23 mouse cellular contexts compared by ENCODE assay signal in the genomic region with DNA sequence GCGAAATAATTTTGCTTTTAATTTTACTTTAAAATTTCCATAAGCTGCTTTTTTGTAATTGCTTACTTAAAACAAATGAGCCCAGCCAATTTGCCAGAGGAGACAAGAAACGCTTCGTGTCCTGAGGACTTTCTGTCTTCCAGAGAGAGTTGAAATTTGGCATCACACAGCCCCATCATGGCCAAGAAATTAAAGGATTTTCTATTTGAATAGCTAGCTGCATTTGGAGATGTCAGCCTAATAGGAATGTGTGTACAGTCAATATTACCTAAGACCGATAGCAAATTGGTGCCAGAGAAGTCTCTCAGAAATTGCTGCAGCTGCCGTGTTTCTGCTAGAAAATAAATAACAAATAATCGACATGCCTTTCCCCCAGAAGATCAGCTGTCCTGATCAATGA.
DNase-seq lines count a peak whose midpoint lies in the region; ATAC-seq and TF ChIP-seq lines count a peak whose summit lies in the region.
"Had no signal": no experiment of that assay in that cellular context is flagged by ENCODE, and none has a peak within 500 bp of the region (broad histone marks: within the 10 kb centered on the region; RNA-seq: fewer than 3 reads in every experiment).

No protein-coding gene starts in this region.

- H3K27ac ChIP-seq in embryonic facial prominence, embryonic 14.5 days (replicated peaks; ENCODE audit: low read depth, low read length) = no peak overlapping the region
- no peak overlapping the region for H3K27ac ChIP-seq in embryonic facial prominence, embryonic 10.5 days (replicated peaks)
- no peak overlapping the region for H3K27ac ChIP-seq in forebrain, postnatal 0 days (ENCODE audit: low read depth, low read length)
- H3K27ac ChIP-seq in forebrain, embryonic 13.5 days = no peak overlapping the region
- no peak overlapping the region for H3K27ac ChIP-seq in liver, adult 2 months (replicated peaks; ENCODE audit: insufficient read depth, low read depth, low read length)
- H3K27ac ChIP-seq: embryonic facial prominence, embryonic 12.5 days; heart, adult 2 months; heart, embryonic 15.5 days; hindbrain, embryonic 14.5 days had no signal

- no peak overlapping the region for H3K4me3 ChIP-seq in embryonic facial prominence, embryonic 14.5 days (ENCODE audit: low read depth, low read length)
- no peak overlapping the region for H3K4me3 ChIP-seq in embryonic facial prominence, embryonic 10.5 days
- no peak overlapping the region for H3K4me3 ChIP-seq in forebrain, postnatal 0 days (ENCODE audit: low read depth, low read length)
- H3K4me3 ChIP-seq in forebrain, embryonic 13.5 days = no peak overlapping the region
- H3K4me3 ChIP-seq in liver, adult 2 months (ENCODE audit: insufficient read depth, low read depth, low read length) = no peak overlapping the region
- H3K4me3 ChIP-seq: embryonic facial prominence, embryonic 12.5 days; heart, adult 2 months; heart, embryonic 15.5 days had no signal

- no peak for TF ChIP-seq POLR2A in liver, adult 2 months (IDR thresholded peaks at IDR 0.05; ENCODE audit: extremely low read depth, insufficient read depth, low read length)

- no peak overlapping the region for H3K4me2 ChIP-seq in embryonic facial prominence, embryonic 14.5 days (ENCODE audit: low read depth, low read length)
- no peak overlapping the region for H3K4me2 ChIP-seq in forebrain, postnatal 0 days (ENCODE audit: low read depth)
- no peak overlapping the region for H3K4me2 ChIP-seq in forebrain, embryonic 13.5 days
- H3K4me2 ChIP-seq: embryonic facial prominence, embryonic 12.5 days; heart, embryonic 11.5 days; heart, embryonic 15.5 days; hindbrain, embryonic 14.5 days had no signal

- no peaks in the 10 kb centered on the region for H3K4me1 ChIP-seq in embryonic facial prominence, embryonic 14.5 days (ENCODE audit: control insufficient read depth, insufficient read depth, low read length)
- no peaks in the 10 kb centered on the region for H3K4me1 ChIP-seq in embryonic facial prominence, embryonic 10.5 days
- no peaks in the 10 kb centered on the region for H3K4me1 ChIP-seq in forebrain, postnatal 0 days (ENCODE audit: insufficient read depth)
- H3K4me1 ChIP-seq in forebrain, embryonic 13.5 days = no peaks in the 10 kb centered on the region
- H3K4me1 ChIP-seq in liver, adult 2 months (ENCODE audit: control insufficient read depth, insufficient read depth, low read length) = no peaks in the 10 kb centered on the region
- H3K4me1 ChIP-seq: embryonic facial prominence, embryonic 12.5 days; heart, embryonic 15.5 days had no signal

- TF ChIP-seq CTCF in forebrain, postnatal 0 days (IDR thresholded peaks at IDR 0.05; ENCODE audit: low read depth) = no peak
- TF ChIP-seq CTCF in liver, adult 2 months (IDR thresholded peaks at IDR 0.05; ENCODE audit: low read depth, low read length) = no peak

- no peaks in the 10 kb centered on the region for H3K36me3 ChIP-seq in embryonic facial prominence, embryonic 14.5 days (ENCODE audit: control insufficient read depth, insufficient read depth, low read length)
- no peaks in the 10 kb centered on the region for H3K36me3 ChIP-seq in embryonic facial prominence, embryonic 10.5 days (replicated peaks)
- no peaks in the 10 kb centered on the region for H3K36me3 ChIP-seq in forebrain, postnatal 0 days (ENCODE audit: insufficient read depth)
- no peaks in the 10 kb centered on the region for H3K36me3 ChIP-seq in forebrain, embryonic 13.5 days (ENCODE audit: poor library complexity, severe bottlenecking)
- H3K36me3 ChIP-seq in liver, adult 2 months (ENCODE audit: control insufficient read depth, insufficient read depth, low read length) = no peaks in the 10 kb centered on the region
- H3K36me3 ChIP-seq: embryonic facial prominence, embryonic 12.5 days; heart, embryonic 15.5 days had no signal

- ATAC-seq in embryonic facial prominence, embryonic 14.5 days (ENCODE audit: low read depth) = no peak
- ATAC-seq in forebrain, postnatal 0 days = no peak
- no peak for ATAC-seq in forebrain, embryonic 13.5 days
- ATAC-seq: intestine, embryonic 16.5 days had no signal

- no peak overlapping the region for H3K9ac ChIP-seq in embryonic facial prominence, embryonic 14.5 days (ENCODE audit: low read depth, low read length)
- H3K9ac ChIP-seq in forebrain, postnatal 0 days = no peak overlapping the region
- no peak overlapping the region for H3K9ac ChIP-seq in forebrain, embryonic 13.5 days
- H3K9ac ChIP-seq in liver, adult 2 months (ENCODE audit: low read depth, low read length) = no peak overlapping the region
- H3K9ac ChIP-seq: embryonic facial prominence, embryonic 12.5 days; heart, embryonic 15.5 days; hindbrain, embryonic 14.5 days had no signal

- H3K9me3 ChIP-seq in embryonic facial prominence, embryonic 14.5 days (ENCODE audit: control insufficient read depth, low read length) = no peaks in the 10 kb centered on the region
- H3K9me3 ChIP-seq in embryonic facial prominence, embryonic 10.5 days = no peaks in the 10 kb centered on the region
- no peaks in the 10 kb centered on the region for H3K9me3 ChIP-seq in forebrain, postnatal 0 days (ENCODE audit: low read length)
- no peaks in the 10 kb centered on the region for H3K9me3 ChIP-seq in forebrain, embryonic 13.5 days (replicated peaks)
- H3K9me3 ChIP-seq: embryonic facial prominence, embryonic 12.5 days; heart, embryonic 15.5 days had no signal

- peak; percentile 24 for DNase-seq in embryonic facial prominence, embryonic 14.5 days (ENCODE audit: low spot score)
- no peak for DNase-seq in embryonic facial prominence, embryonic 10.5 days (ENCODE audit: low spot score)
- peak; percentile 18 for DNase-seq in forebrain, postnatal 0 days
- DNase-seq in liver, adult 2 months (ENCODE audit: extremely low read depth, low read depth, low spot score) = peak; percentile 66
- no peak for DNase-seq in liver
- peak; percentile 20 for DNase-seq in brain, adult 2 months (ENCODE audit: low read depth, low spot score)
- no peak for DNase-seq in frontal cortex, postnatal 25 days (ENCODE audit: low spot score in 2 of 2)
- DNase-seq: adrenal gland, adult 2 months; adrenal gland, postnatal 25 days; cerebellum, adult 11 months; cerebellum, adult 9-10 months; embryo, embryonic 11 days; gastrocnemius, postnatal 14 days; heart, adult 2 months; heart, postnatal 14 days; kidney, adult 2 months had no signal

- no peaks in the 10 kb centered on the region for H3K27me3 ChIP-seq in embryonic facial prominence, embryonic 14.5 days (replicated peaks; ENCODE audit: control insufficient read depth, insufficient read depth, low read length)
- H3K27me3 ChIP-seq in embryonic facial prominence, embryonic 10.5 days (replicated peaks; ENCODE audit: low read depth, poor library complexity, severe bottlenecking) = no peaks in the 10 kb centered on the region
- no peaks in the 10 kb centered on the region for H3K27me3 ChIP-seq in forebrain, postnatal 0 days (ENCODE audit: insufficient read depth, low read length)
- no peaks in the 10 kb centered on the region for H3K27me3 ChIP-seq in forebrain, embryonic 13.5 days
- H3K27me3 ChIP-seq in liver, adult 2 months (ENCODE audit: control insufficient read depth, insufficient read depth, low read length) = peaks cover 2% of the 10 kb centered on the region; the same call in 1 of the 2 replicates
- H3K27me3 ChIP-seq: CH12.LX; embryonic facial prominence, embryonic 12.5 days; heart, embryonic 15.5 days had no signal

- WGBS in embryonic facial prominence, embryonic 14.5 days = 65% methylated on average over 6 of the region's 6 CpGs
- WGBS in embryonic facial prominence, embryonic 10.5 days = 80% methylated on average over 6 of the region's 6 CpGs
- WGBS in forebrain, postnatal 0 days = 37% methylated on average over 6 of the region's 6 CpGs
- 69% methylated on average over 6 of the region's 6 CpGs for WGBS in forebrain, embryonic 13.5 days
- WGBS in liver, adult 2 months = 37% methylated on average over 6 of the region's 6 CpGs

- H3K79me2 ChIP-seq in liver, adult 2 months (ENCODE audit: control insufficient read depth, insufficient read depth, low read length) = no peaks in the 10 kb centered on the region

Comparison
In these comparisons a context has a peak if more than half of its experiments do, and no peak if none do; other contexts are left out.
1. DNase-seq: peak in embryonic facial prominence, embryonic 14.5 days (single experiment), forebrain, postnatal 0 days (single experiment), liver, adult 2 months (single experiment) and brain, adult 2 months (single experiment); none in embryonic facial prominence, embryonic 10.5 days (single experiment), liver (single experiment) and frontal cortex, postnatal 25 days (0 of 2).